In the genomic region with DNA sequence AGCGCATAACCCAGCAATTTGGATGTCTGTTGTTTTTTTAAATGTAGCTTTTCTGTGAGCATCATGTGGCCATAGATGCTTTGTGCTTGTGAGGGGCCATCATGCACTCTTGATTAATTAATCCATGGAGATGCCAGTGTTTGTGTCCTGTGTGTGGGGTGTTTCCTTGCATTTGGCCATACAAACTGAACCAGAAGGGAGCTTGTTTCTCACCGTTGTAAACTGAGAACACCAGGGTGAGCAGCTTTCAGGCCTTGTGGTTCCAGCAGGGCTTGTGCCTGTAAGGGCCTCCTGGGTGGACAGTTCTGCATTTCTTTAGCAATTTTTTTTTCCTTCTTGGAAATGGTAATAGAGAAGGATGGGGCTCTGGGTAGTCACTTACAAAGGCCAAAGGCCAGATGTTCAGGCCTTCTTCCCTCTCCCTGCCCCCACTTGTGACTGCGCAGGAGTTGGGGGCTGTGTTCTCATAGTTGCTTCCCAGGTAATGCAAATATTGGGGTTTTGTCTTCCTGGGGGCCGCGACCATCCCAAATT, we compare ENCODE assay signal across 8 mouse cellular contexts.
DNase-seq lines count a peak whose midpoint lies in the region; ATAC-seq and TF ChIP-seq lines count a peak whose summit lies in the region.

No protein-coding gene starts in this region.

- no peaks in the 10 kb centered on the region for H3K9me3 ChIP-seq in ES-Bruce4 (replicated peaks; ENCODE audit: control insufficient read depth, insufficient read depth, low read length, poor library complexity, severe bottlenecking)
- no peaks in the 10 kb centered on the region for H3K9me3 ChIP-seq in forebrain, embryonic 16.5 days (ENCODE audit: control insufficient read depth, low read length)
- no peaks in the 10 kb centered on the region for H3K9me3 ChIP-seq in liver, embryonic 15.5 days (replicated peaks)

- TF ChIP-seq CTCF in ES-Bruce4 (IDR thresholded peaks at IDR 0.05; ENCODE audit: low read depth, low read length) = no peak
- TF ChIP-seq CTCF in thymus, adult 2 months (IDR thresholded peaks at IDR 0.05; ENCODE audit: borderline replicate concordance, control insufficient read depth, extremely low read depth, insufficient read depth, low read length, poor library complexity) = no peak

- peaks cover 2% of the 10 kb centered on the region for H3K4me1 ChIP-seq in ES-Bruce4 (ENCODE audit: control insufficient read depth, insufficient read depth, low read length)
- peaks cover 31% of the 10 kb centered on the region for H3K4me1 ChIP-seq in forebrain, embryonic 16.5 days (replicated peaks; ENCODE audit: control insufficient read depth, insufficient read depth, low read length)
- H3K4me1 ChIP-seq in liver, embryonic 15.5 days (replicated peaks) = peaks cover 9% of the 10 kb centered on the region; the same call in 1 of the 2 replicates
- peaks cover 19% of the 10 kb centered on the region for H3K4me1 ChIP-seq in thymus, adult 2 months (replicated peaks; ENCODE audit: control insufficient read depth, insufficient read depth, low read length)

- intact Hi-C loops in heart, postnatal 25 days (cut with DNase I) = loop anchor here (2.0 to 10.0 kb wide), 4 partner anchors 35 to 398 kb away; no protein-coding TSS in a partner anchor

- peak; percentile 81 for DNase-seq in heart, adult 11 months
- no peak for DNase-seq in heart, postnatal 25 days (ENCODE audit: low spot score)
- DNase-seq in thymus, adult 2 months = no peak
- no peak for DNase-seq in layer of hippocampus, postnatal 10 days (ENCODE audit: low spot score in 2 of 2)
- no peak for DNase-seq in urinary bladder, postnatal 10 days (ENCODE audit: low spot score)

- TF ChIP-seq POLR2A in ES-Bruce4 (IDR thresholded peaks at IDR 0.05; ENCODE audit: insufficient read depth, low read length) = no peak
- TF ChIP-seq POLR2A in thymus, adult 2 months (IDR thresholded peaks at IDR 0.05; ENCODE audit: control insufficient read depth, extremely low read depth, insufficient read depth, low read length, poor library complexity) = no peak

- WGBS in forebrain, embryonic 16.5 days = 27% methylated on average over 5 of the region's 5 CpGs
- WGBS in liver, embryonic 15.5 days (ENCODE audit: insufficient replicate concordance) = 52% methylated on average over 5 of the region's 5 CpGs
- 88% methylated on average over 5 of the region's 5 CpGs for WGBS in thymus, adult 2 months

- ATAC-seq in forebrain, embryonic 16.5 days = no peak
- no peak for ATAC-seq in liver, embryonic 15.5 days (ENCODE audit: insufficient read depth)

- H3K4me2 ChIP-seq in forebrain, embryonic 16.5 days (ENCODE audit: low read length) = peak overlapping the region; percentile 84
- H3K4me2 ChIP-seq in liver, embryonic 15.5 days = peak overlapping the region; percentile 55

- peak overlapping the region; percentile 81 for H3K4me3 ChIP-seq in ES-Bruce4 (ENCODE audit: low read depth, low read length)
- peak overlapping the region; percentile 66 for H3K4me3 ChIP-seq in forebrain, embryonic 16.5 days (replicated peaks; ENCODE audit: low read length)
- H3K4me3 ChIP-seq in liver, embryonic 15.5 days (replicated peaks) = peak overlapping the region; percentile 45; the same call in 1 of the 2 replicates
- H3K4me3 ChIP-seq in thymus, adult 2 months (ENCODE audit: control insufficient read depth, insufficient read depth, low read length) = no peak overlapping the region

- H3K9ac ChIP-seq in ES-Bruce4 (ENCODE audit: low read depth, poor library complexity, severe bottlenecking) = peak overlapping the region; percentile 64
- no peak overlapping the region for H3K9ac ChIP-seq in forebrain, embryonic 16.5 days (replicated peaks; ENCODE audit: low read depth, low read length)
- no peak overlapping the region for H3K9ac ChIP-seq in liver, embryonic 15.5 days

- peak overlapping the region; percentile 99 for H3K27ac ChIP-seq in ES-Bruce4 (ENCODE audit: insufficient read depth, low read length)
- peak overlapping the region; percentile 87 for H3K27ac ChIP-seq in forebrain, embryonic 16.5 days (ENCODE audit: low read length)
- no peak overlapping the region for H3K27ac ChIP-seq in liver, embryonic 15.5 days (replicated peaks)
- H3K27ac ChIP-seq in thymus, adult 2 months (ENCODE audit: control insufficient read depth, insufficient read depth, low read length) = no peak overlapping the region

- no peaks in the 10 kb centered on the region for H3K27me3 ChIP-seq in ES-Bruce4 (ENCODE audit: control insufficient read depth, insufficient read depth, low read length, poor library complexity, severe bottlenecking)
- H3K27me3 ChIP-seq in forebrain, embryonic 16.5 days (replicated peaks; ENCODE audit: control insufficient read depth, insufficient read depth, low read length) = no peaks in the 10 kb centered on the region
- peaks cover 21% of the 10 kb centered on the region for H3K27me3 ChIP-seq in liver, embryonic 15.5 days
- no peaks in the 10 kb centered on the region for H3K27me3 ChIP-seq in thymus, adult 2 months (ENCODE audit: control insufficient read depth, insufficient read depth, low read length)

- H3K36me3 ChIP-seq in ES-Bruce4 (ENCODE audit: control insufficient read depth, insufficient read depth, low read length, poor library complexity, severe bottlenecking) = no peaks in the 10 kb centered on the region
- H3K36me3 ChIP-seq in forebrain, embryonic 16.5 days (ENCODE audit: control insufficient read depth, insufficient read depth) = no peaks in the 10 kb centered on the region
- no peaks in the 10 kb centered on the region for H3K36me3 ChIP-seq in liver, embryonic 15.5 days (replicated peaks)
- no peaks in the 10 kb centered on the region for H3K36me3 ChIP-seq in thymus, adult 2 months (ENCODE audit: control insufficient read depth, insufficient read depth, low read length)

- TF ChIP-seq EP300 in ES-Bruce4 (IDR thresholded peaks at IDR 0.05; ENCODE audit: insufficient read depth, low read depth, low read length) = peak; percentile 88

Comparison
In these comparisons a context has a peak if more than half of its experiments do, and no peak if none do; other contexts are left out.
1. H3K27ac ChIP-seq: peak in ES-Bruce4 (single experiment) and forebrain, embryonic 16.5 days (single experiment); none in liver, embryonic 15.5 days (single experiment) and thymus, adult 2 months (single experiment).